Mouse (Mus musculus) liver, postnatal 0 days (tissue): Measurements from ENCODE around the gene Tgm5. TPM values are rescaled to one million over a fixed set of nuclear protein-coding genes. Genes with fewer than 3 reads are reported as not detected.
A peak's percentile ranks its signal among the peaks of the same experiment; 100 is the strongest.

Source experiments
- ATAC-seq: fragments of 200-750 bp; cut with Nextera tagmentation; 2 replicates; pipeline ENCODE4 v1.8.0; 2017; ENCODE audit warnings: mild to moderate bottlenecking, moderate library complexity
- DNase-seq: peaks from one replicate; pipeline ENCODE4 v3.0.0-alpha.2; 2016
- H3K27ac ChIP-seq: fragments of 300-500 bp; sonication (generic); 2 replicates; pipeline ENCODE4 v1.5.1; 2014; ENCODE audit warnings: antibody characterized with exemption, moderate library complexity, mild to moderate bottlenecking, low read depth
- H3K27me3 ChIP-seq: fragments of 300-500 bp; sonication (generic); 2 replicates; pipeline ENCODE4 v1.6.1; 2014; ENCODE audit warnings: low read length, control low read depth, mixed read lengths; ENCODE audit not compliant: insufficient read depth
- H3K36me3 ChIP-seq: fragments of 300-500 bp; sonication (generic); replicated peaks from 2 replicates; pipeline ENCODE4 v1.6.1; 2014; ENCODE audit warnings: mild to moderate bottlenecking, control low read depth, low read length, moderate library complexity, mixed read lengths; ENCODE audit not compliant: insufficient read depth
- H3K4me1 ChIP-seq: fragments of 300-500 bp; sonication (generic); 2 replicates; pipeline ENCODE4 v1.6.1; 2014; ENCODE audit warnings: antibody characterized with exemption, mild to moderate bottlenecking, control low read depth; ENCODE audit not compliant: insufficient read depth
- H3K4me2 ChIP-seq: fragments of 300-500 bp; sonication (generic); 2 replicates; pipeline ENCODE4 v1.6.1; 2014; ENCODE audit warnings: low read depth, mild to moderate bottlenecking, low read length, moderate library complexity, mixed read lengths
- H3K4me3 ChIP-seq: fragments of 300-500 bp; sonication (generic); 2 replicates; pipeline ENCODE4 v1.5.1; 2014; ENCODE audit warnings: low read depth, low read length
- H3K9ac ChIP-seq: fragments of 300-500 bp; sonication (generic); replicated peaks from 2 replicates; pipeline ENCODE4 v1.6.1; 2014; ENCODE audit warnings: mild to moderate bottlenecking, moderate library complexity
- H3K9me3 ChIP-seq: fragments of 300-500 bp; sonication (generic); 2 replicates; pipeline ENCODE4 v1.6.1; 2016; ENCODE audit warnings: mild to moderate bottlenecking, control low read depth, low read length, mixed read lengths
- CTCF ChIP-seq: sonication (generic); IDR thresholded peaks from 2 replicates; pipeline ENCODE4 v1.5.1; 2016; ENCODE audit warnings: antibody characterized with exemption, low read depth
- EP300 ChIP-seq: IDR thresholded peaks from 2 replicates; pipeline ENCODE4 v1.6.1; 2016; ENCODE audit warnings: antibody characterized with exemption, low read depth, mild to moderate bottlenecking
- WGBS: fragments of 180-500 bp; shearing (Covaris S2); extraction: QIAGEN DNeasy Blood & Tissue Kit; methylation state at CpG from one replicate; pipeline ENCODE4 v1.1.7; 2014; ENCODE audit not compliant: insufficient replicate concordance; 5-methylcytosine and 5-hydroxymethylcytosine counted together
- polyA plus RNA-seq: library from polyadenylated mRNA; unstranded; fragments of >200 nt; fragmentation: Nextera tagmentation; extraction: Ambion mirVana; gene quantifications from 2 replicates; pipeline ENCODE4 v1.2.1, GENCODE M21; 2015

Gene Tgm5
- polyA plus RNA-seq, 1 experiment from 2014 or later: not detected

GRCm38 (mm10) chr2:121036733-121037341 lies 48.8 kb downstream of the Tgm5 start, which contains the start of gene Epb42:
Gene Epb42 (minus strand): TSS chr2:121037072.
- Histone ChIP-seq H3K4me2 (peak within 1 kb of the TSS; percentile 63), H3K4me1 (peaks cover 5% of the 10 kb centered on the region; the same call in 1 of the 2 replicates), H3K4me3 (peak within 1 kb of the TSS; percentile 59), H3K27me3 (no peaks in the 10 kb centered on the region), H3K36me3 (peaks cover 19% of the 10 kb centered on the region), H3K9me3 (no peaks in the 10 kb centered on the region; the same call in 1 of the 2 replicates), H3K9ac (peak within 1 kb of the TSS; percentile 67), H3K27ac (peak within 1 kb of the TSS; percentile 91)
- peak; percentile 79 for DNase-seq
- TF ChIP-seq CTCF: no peak
- TF ChIP-seq EP300: peak; percentile 97
- 33% methylated on average over 5 of the region's 5 CpGs for WGBS
- ATAC-seq: peak; percentile 99

- no peaks in the 10 kb centered on the region for H3K27me3 ChIP-seq
- 56% methylated on average over 5 of the region's 5 CpGs for WGBS
- H3K4me1 ChIP-seq: no peaks in the 10 kb centered on the region
- H3K27ac ChIP-seq: no peak overlapping the region
- TF ChIP-seq CTCF: no peak
- TF ChIP-seq EP300: no peak
- H3K9ac ChIP-seq: no peak overlapping the region
- 0 out of 2 replicates have a peak, but pooled peaks cover under 1% of the 10 kb centered on the region for H3K9me3 ChIP-seq
- H3K4me2 ChIP-seq: no peak overlapping the region
- H3K36me3 ChIP-seq: peaks cover 54% of the 10 kb centered on the region
- H3K4me3 ChIP-seq: no peak overlapping the region
- no peak for DNase-seq
- peak; percentile 49 for ATAC-seq
These were observed 62.7 kb downstream of the Tgm5 start for GRCm38 (mm10) chr2:121022918-121023317.

GRCm38 (mm10) chr2:121017151-121017550 lies 68.5 kb downstream of the Tgm5 start:
- 97% methylated on average over 1 of the region's 1 CpGs for WGBS
- DNase-seq (no peak), ATAC-seq (no peak)
- no peak overlapping the region for H3K4me3 ChIP-seq
- H3K9me3 ChIP-seq: 0 out of 2 replicates have a peak, but pooled peaks cover 3% of the 10 kb centered on the region
- no peaks in the 10 kb centered on the region for H3K4me1 ChIP-seq
- H3K27me3 ChIP-seq: no peaks in the 10 kb centered on the region
- TF ChIP-seq EP300 (no peak), CTCF (no peak)
- H3K4me2 ChIP-seq: no peak overlapping the region
- peaks cover 61% of the 10 kb centered on the region for H3K36me3 ChIP-seq
- H3K9ac ChIP-seq: no peak overlapping the region
- no peak overlapping the region for H3K27ac ChIP-seq

GRCm38 (mm10) chr2:121016226-121016625 lies 69.4 kb downstream of the Tgm5 start:
- no peak for TF ChIP-seq EP300
- TF ChIP-seq CTCF: no peak
- Histone ChIP-seq H3K4me3 (no peak overlapping the region), H3K4me1 (no peaks in the 10 kb centered on the region), H3K36me3 (peaks cover 58% of the 10 kb centered on the region), H3K9ac (no peak overlapping the region), H3K27me3 (no peaks in the 10 kb centered on the region), H3K4me2 (no peak overlapping the region), H3K27ac (no peak overlapping the region), H3K9me3 (0 out of 2 replicates have a peak, but pooled peaks cover 3% of the 10 kb centered on the region)
- WGBS: 91% methylated on average over 9 of the region's 9 CpGs
- ATAC-seq (no peak), DNase-seq (no peak)

GRCm38 (mm10) chr2:121015507-121015906 lies 70.1 kb downstream of the Tgm5 start:
- no peaks in the 10 kb centered on the region for H3K4me1 ChIP-seq
- H3K27me3 ChIP-seq: no peaks in the 10 kb centered on the region
- no peak for TF ChIP-seq CTCF
- TF ChIP-seq EP300: no peak
- no peak overlapping the region for H3K9ac ChIP-seq
- no peak overlapping the region for H3K27ac ChIP-seq
- H3K4me3 ChIP-seq: no peak overlapping the region
- no peak for ATAC-seq
- no peak overlapping the region for H3K4me2 ChIP-seq
- WGBS: 79% methylated on average over 2 of the region's 2 CpGs
- H3K9me3 ChIP-seq: 0 out of 2 replicates have a peak, but pooled peaks cover 3% of the 10 kb centered on the region
- H3K36me3 ChIP-seq: peaks cover 59% of the 10 kb centered on the region
- no peak for DNase-seq

GRCm38 (mm10) chr2:121012676-121013075 lies 73.0 kb downstream of the Tgm5 start:
- Histone ChIP-seq H3K27me3 (no peaks in the 10 kb centered on the region), H3K9me3 (0 out of 2 replicates have a peak, but pooled peaks cover under 1% of the 10 kb centered on the region), H3K4me2 (no peak overlapping the region), H3K36me3 (peaks cover 42% of the 10 kb centered on the region), H3K4me1 (peaks cover 11% of the 10 kb centered on the region), H3K4me3 (no peak overlapping the region), H3K9ac (no peak overlapping the region), H3K27ac (no peak overlapping the region)
- DNase-seq (no peak), ATAC-seq (no peak)
- 85% methylated on average over 9 of the region's 9 CpGs for WGBS
- TF ChIP-seq EP300: no peak
- no peak for TF ChIP-seq CTCF
